Mouse (Mus musculus) mouse embryonic stem cell (cell line): ENCODE data around the gene Tial1.

Experiments used
- in situ Hi-C, 2 experiments: fragments of 300-500 bp; cut with MboI; formaldehyde crosslinking; loops; 1 replicate in 1 of 2; 3 replicates in 1 of 2; pipeline ENCODE4 v1.14.3; 2019 to 2020; ENCODE audit warnings: low sequenced_read_pairs in 2 of 2, low pct_unique_long_range_greater_than_20kb in 1 of 2, mixed read lengths in 1 of 2; ENCODE audit not compliant: unreplicated experiment in 1 of 2

Tial1 gene

GRCm38 (mm10) chr7:128417930-128418779, 43.4 kb downstream of the Tial1 start, which contains the start of gene Rgs10:
Rgs10 (minus strand) TSS chr7:128418758.
- in situ Hi-C loops = no loop called here

- in situ Hi-C loops = no loop called here
These were observed 44.1 kb downstream of the Tial1 start for GRCm38 (mm10) chr7:128417226-128417929.

GRCm38 (mm10) chr7:128416664-128417063, 44.9 kb downstream of the Tial1 start:
- in situ Hi-C loops = no loop called here

DNA sequence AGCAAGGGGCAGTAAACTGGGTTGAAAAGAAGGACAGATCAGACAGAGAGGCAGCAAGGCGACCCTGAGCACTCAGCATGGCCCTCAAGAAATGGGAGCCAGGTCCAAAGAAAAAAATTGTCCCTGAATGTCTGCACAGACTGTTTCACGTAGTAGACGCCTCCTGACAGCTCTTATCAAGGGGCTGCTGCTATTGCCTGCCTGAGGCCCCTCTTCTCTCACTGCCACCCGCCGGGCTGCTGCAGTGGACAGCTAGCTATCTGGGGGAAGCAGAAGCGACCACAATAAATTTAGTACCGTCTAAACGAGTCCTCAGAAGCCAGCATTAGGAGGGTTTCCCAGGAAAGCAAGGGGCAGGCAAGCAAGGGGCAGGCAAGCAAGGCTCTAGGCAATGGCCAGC, 47.1 kb downstream of the Tial1 start:
- in situ Hi-C loops = no loop called here

DNA sequence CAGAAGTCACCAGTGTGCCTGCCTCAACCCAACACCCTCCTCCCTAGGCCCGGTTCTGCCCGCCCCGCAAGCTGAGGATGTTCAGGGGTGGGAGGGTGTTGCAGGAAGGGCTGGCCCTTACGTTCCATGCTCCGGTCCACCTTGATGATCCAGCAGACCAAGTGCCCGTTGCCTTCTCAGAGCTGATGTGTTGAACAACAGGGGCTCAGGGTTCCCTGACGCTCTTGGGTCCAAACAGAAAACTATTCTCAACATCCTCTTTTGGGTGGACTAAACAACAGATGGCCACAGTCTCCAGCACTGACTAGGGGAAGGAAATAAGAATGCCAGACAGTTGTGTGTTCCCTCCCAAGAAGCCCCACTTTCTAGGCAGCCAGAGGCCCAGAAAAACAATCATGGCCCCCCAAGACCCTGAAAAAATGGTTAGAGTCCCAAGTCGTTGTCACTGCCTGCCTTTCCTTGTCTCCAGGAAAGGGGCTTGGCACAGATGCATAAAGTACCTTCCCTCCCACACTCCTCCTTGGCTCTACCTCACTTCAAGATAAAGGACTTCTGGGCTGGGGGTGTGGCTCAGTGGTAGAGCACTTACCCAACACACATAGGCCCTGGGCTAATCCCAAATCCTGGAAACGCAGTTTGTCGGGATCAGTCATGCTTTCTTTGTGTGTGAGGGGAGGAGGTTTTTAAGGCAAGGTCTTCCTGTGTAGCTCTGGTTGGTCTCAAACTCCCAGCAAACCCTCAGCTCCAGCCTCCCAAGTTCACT, 49.3 kb downstream of the Tial1 start:
- in situ Hi-C loops = no loop called here

DNA sequence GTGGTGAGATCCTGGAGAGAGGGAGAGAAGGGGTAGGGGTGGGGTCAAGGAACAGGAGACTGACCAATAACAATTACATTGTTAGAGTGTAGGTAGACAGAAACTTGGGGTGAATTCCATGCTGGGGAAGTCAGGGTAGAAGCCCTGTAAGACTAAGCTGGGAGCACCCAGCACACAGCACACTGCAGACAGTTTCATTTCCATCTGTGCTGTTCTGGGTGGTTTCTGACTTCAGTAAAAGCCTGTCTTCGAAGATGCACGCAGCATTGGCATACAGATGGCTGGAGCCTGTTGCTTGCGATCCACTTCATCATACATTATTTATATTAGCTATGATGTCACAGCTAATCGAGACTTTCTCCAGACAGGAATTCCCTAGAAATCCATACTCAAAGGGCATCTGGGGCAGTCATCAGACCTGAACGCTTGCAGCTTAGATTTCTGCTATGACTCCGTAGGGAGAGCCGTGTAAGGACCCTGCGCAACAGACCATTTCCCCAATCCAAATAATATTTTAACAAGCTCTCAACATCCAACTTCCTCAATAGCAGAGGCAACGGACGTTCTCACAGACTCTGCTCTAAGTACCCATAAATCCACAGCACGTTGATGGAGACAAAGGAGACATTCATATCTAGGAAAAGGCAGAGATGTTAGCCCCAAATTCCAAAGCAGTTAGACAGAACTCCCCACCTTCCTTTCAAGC, 50.7 kb downstream of the Tial1 start:
- in situ Hi-C loops = no loop called here

- in situ Hi-C loops = no loop called here
These were observed 53.3 kb downstream of the Tial1 start for GRCm38 (mm10) chr7:128408265-128408664.

DNA sequence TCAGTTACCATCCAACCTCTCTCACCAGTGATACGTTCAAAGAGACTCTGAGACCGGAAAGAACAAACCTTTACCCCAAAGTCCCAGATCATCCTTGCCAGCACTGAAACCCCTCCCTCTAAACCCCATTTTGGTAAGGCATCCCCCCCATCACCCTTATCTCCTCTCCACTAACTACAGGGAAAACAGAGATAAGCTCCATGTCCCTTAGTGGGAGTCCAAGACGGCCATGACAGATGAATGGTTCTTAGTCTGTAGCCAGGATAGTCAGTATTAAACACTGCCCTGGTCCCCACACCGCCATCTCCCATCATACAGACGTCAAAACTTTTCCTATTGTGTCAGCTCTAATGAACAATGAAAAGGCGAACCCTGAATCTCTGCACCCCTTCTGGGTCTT, 57.5 kb downstream of the Tial1 start:
- in situ Hi-C loops = no loop called here

GRCm38 (mm10) chr7:128403586-128403985, 57.9 kb downstream of the Tial1 start:
- in situ Hi-C loops = no loop called here

GRCm38 (mm10) chr7:128403128-128403527, 58.4 kb downstream of the Tial1 start:
- in situ Hi-C loops = no loop called here

DNA sequence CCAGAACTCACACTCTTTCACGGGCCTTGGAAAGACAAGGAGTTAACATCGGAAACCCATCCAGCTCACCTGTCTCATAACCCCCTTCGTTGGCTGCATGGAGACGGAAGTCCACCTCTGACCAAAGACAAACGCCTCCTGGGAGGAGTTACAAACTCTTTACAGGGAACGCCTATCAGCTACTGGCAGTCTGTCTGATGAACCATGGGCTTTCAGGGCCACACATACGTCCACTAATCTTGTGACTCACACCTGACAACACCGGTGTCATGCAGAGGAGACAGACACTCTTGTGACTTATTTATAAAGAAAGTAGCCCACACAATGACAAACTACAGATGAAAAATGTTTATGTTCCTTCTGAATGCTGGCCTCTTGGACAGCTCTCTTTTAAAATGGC, 58.9 kb downstream of the Tial1 start:
- in situ Hi-C loops = no loop called here

- in situ Hi-C loops = no loop called here
These were observed 62.9 kb downstream of the Tial1 start for GRCm38 (mm10) chr7:128398664-128399063.

GRCm38 (mm10) chr7:128397066-128397465, 64.5 kb downstream of the Tial1 start:
- in situ Hi-C loops = no loop called here

- in situ Hi-C loops = no loop called here
These were observed 67.8 kb downstream of the Tial1 start for GRCm38 (mm10) chr7:128393756-128394155.

GRCm38 (mm10) chr7:128392972-128393314, 68.6 kb downstream of the Tial1 start:
- in situ Hi-C loops = no loop called here

DNA sequence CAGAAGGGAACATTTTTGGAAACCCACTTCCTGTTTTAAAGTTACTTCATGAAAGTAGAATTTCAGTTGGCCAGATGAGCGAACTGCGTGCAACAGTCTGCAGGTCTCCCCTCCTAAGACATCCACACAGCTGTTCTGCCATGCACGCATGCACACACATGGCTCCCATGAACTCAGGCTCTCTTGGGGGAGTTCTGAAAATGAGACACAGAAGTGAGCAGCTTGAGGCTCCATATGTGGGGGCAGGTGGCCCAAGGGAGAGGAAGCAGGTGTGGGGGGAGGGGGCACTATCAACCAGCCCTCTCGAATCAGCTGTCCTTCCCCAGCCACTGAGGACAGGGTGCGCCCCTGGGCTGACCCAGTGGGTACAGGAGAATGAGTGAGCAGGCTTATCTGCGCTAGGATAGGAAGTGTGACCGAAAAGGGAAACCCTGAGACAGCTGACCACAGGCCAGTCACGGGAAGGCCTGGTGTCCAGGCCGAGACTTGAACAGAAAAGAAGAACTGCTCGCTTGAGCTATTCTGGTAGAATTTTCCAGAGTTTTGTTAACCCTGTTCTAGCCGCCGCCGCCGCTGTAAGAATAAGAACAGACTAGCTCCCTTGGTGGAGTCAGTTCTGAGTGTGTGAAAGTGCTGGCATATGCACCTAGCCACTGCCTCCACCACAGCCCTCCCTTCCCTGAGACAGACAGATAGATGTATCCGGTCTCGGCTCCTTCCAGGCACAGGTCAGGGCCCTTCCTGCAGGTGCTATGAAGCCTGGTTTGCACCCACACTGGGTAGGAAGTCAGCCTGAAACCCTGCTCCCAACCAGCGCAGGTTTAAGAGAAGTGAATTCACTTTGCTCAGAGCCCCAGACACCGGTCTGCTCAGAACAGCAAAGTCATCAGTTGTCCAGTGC, 69.2 kb downstream of the Tial1 start:
- in situ Hi-C loops = no loop called here

DNA sequence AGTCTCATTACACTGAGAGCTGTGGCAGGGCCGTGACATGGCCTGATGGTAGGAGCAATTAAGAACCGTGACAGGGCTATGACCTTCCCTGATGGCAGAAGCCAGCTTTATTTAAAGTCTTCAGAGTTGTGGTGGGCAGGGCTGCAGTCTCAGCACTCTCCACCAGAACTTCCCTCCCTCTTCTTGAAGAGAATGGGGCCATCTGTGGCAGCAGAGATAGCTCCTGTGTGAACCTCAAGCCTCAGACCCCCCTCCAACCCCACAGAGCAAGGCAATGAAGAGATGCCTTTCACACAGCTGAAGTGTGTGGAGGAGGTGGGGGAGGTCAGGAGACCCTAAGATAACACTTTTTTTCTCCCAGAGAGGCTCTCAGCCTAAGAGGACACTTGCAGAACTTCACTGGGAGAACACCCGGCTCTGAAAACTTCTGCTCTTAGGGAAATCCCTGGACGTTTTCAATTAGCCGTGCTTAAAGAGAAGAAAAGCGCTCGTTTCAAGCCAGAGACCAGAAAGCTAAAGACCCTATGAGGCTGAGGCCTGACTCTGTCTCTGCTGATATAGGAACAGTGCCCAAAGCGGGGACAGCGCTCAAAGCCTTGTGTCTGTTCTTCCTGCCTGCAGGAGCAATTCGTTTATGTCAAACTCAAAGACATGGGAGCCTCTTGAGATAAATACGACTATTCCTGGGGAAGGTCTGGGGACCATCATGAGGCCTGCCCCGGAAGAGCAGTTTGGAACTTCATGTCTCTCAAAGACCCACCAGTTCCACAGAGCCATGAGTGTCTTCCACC, 70.1 kb downstream of the Tial1 start:
- in situ Hi-C loops = no loop called here
